Mouse (Mus musculus): ENCODE data around the gene Rbm24. TPM values are rescaled to one million over a fixed set of nuclear protein-coding genes. Genes with fewer than 3 reads are reported as not detected.
A peak's percentile ranks its signal among the peaks of the same experiment; 100 is the strongest.

Rbm24 gene
- polyA plus RNA-seq, 1 experiment: not detected

GRCm38 (mm10) chr13:46428964-46429363 is 10.7 kb downstream of the Rbm24 start:
- no peak for TF ChIP-seq GATA1 (IDR thresholded peaks at IDR 0.05; ENCODE audit: borderline replicate concordance, low read length)
- no peak for TF ChIP-seq FLI1 (IDR thresholded peaks at IDR 0.05; ENCODE audit: low read length)
- peaks cover 19% of the 10 kb centered on the region for H3K9me3 ChIP-seq
- H3K27me3 ChIP-seq (replicated peaks): peaks cover 5% of the 10 kb centered on the region
- H3K4me3 ChIP-seq (replicated peaks): no peak overlapping the region
- no peaks in the 10 kb centered on the region for H3K4me1 ChIP-seq
- no peaks in the 10 kb centered on the region for H3K36me3 ChIP-seq (replicated peaks; ENCODE audit: low read length)

GRCm38 (mm10) chr13:46429866-46430265 is 11.6 kb downstream of the Rbm24 start:
- H3K9me3 ChIP-seq: peaks cover 19% of the 10 kb centered on the region
- H3K36me3 ChIP-seq (replicated peaks; ENCODE audit: low read length): no peaks in the 10 kb centered on the region
- H3K4me3 ChIP-seq (replicated peaks): no peak overlapping the region
- H3K4me1 ChIP-seq: no peaks in the 10 kb centered on the region
- TF ChIP-seq GATA1 (IDR thresholded peaks at IDR 0.05; ENCODE audit: borderline replicate concordance, low read length) (no peak), FLI1 (IDR thresholded peaks at IDR 0.05; ENCODE audit: low read length) (no peak)
- H3K27me3 ChIP-seq (replicated peaks): peaks cover 5% of the 10 kb centered on the region

GRCm38 (mm10) chr13:46433880-46434560 is 15.8 kb downstream of the Rbm24 start:
- H3K27me3 ChIP-seq (replicated peaks): peaks cover 6% of the 10 kb centered on the region
- TF ChIP-seq FLI1 (IDR thresholded peaks at IDR 0.05; ENCODE audit: low read length) (no peak), GATA1 (IDR thresholded peaks at IDR 0.05; ENCODE audit: borderline replicate concordance, low read length) (no peak)
- no peaks in the 10 kb centered on the region for H3K36me3 ChIP-seq (replicated peaks; ENCODE audit: low read length)
- H3K9me3 ChIP-seq: peaks cover 13% of the 10 kb centered on the region
- H3K4me1 ChIP-seq: no peaks in the 10 kb centered on the region
- H3K4me3 ChIP-seq (replicated peaks): no peak overlapping the region

GRCm38 (mm10) chr13:46438960-46439359 is 20.7 kb downstream of the Rbm24 start:
- no peak overlapping the region for H3K4me3 ChIP-seq (replicated peaks)
- H3K36me3 ChIP-seq (replicated peaks; ENCODE audit: low read length): no peaks in the 10 kb centered on the region
- H3K4me1 ChIP-seq: no peaks in the 10 kb centered on the region
- TF ChIP-seq GATA1 (IDR thresholded peaks at IDR 0.05; ENCODE audit: borderline replicate concordance, low read length) (no peak), FLI1 (IDR thresholded peaks at IDR 0.05; ENCODE audit: low read length) (no peak)
- H3K27me3 ChIP-seq (replicated peaks): peaks cover 9% of the 10 kb centered on the region
- peaks cover 11% of the 10 kb centered on the region for H3K9me3 ChIP-seq

GRCm38 (mm10) chr13:46444021-46444420 is 25.8 kb downstream of the Rbm24 start:
- Histone ChIP-seq H3K36me3 (replicated peaks; ENCODE audit: low read length) (no peaks in the 10 kb centered on the region), H3K4me3 (replicated peaks) (no peak overlapping the region), H3K9me3 (peaks cover 13% of the 10 kb centered on the region), H3K4me1 (peaks cover 9% of the 10 kb centered on the region; the same call in 1 of the 2 replicates), H3K27me3 (replicated peaks) (peaks cover 3% of the 10 kb centered on the region)
- TF ChIP-seq GATA1 (IDR thresholded peaks at IDR 0.05; ENCODE audit: borderline replicate concordance, low read length) (no peak), FLI1 (IDR thresholded peaks at IDR 0.05; ENCODE audit: low read length) (no peak)

GRCm38 (mm10) chr13:46446062-46446461 is 27.8 kb downstream of the Rbm24 start:
- Histone ChIP-seq H3K4me1 (peaks cover 9% of the 10 kb centered on the region; the same call in 1 of the 2 replicates), H3K36me3 (replicated peaks; ENCODE audit: low read length) (no peaks in the 10 kb centered on the region)
- TF ChIP-seq FLI1 (IDR thresholded peaks at IDR 0.05; ENCODE audit: low read length): no peak
- no peak for TF ChIP-seq GATA1 (IDR thresholded peaks at IDR 0.05; ENCODE audit: borderline replicate concordance, low read length)

GRCm38 (mm10) chr13:46448276-46448675 is 30.0 kb downstream of the Rbm24 start:
- H3K4me1 ChIP-seq: peaks cover 9% of the 10 kb centered on the region; the same call in 1 of the 2 replicates
- no peak overlapping the region for H3K4me3 ChIP-seq (replicated peaks)
- 0 out of 2 replicates have a peak, but pooled peaks cover 7% of the 10 kb centered on the region for H3K9me3 ChIP-seq
- TF ChIP-seq FLI1 (IDR thresholded peaks at IDR 0.05; ENCODE audit: low read length) (no peak), GATA1 (IDR thresholded peaks at IDR 0.05; ENCODE audit: borderline replicate concordance, low read length) (no peak)
- peaks cover 5% of the 10 kb centered on the region for H3K27me3 ChIP-seq (replicated peaks)
- no peaks in the 10 kb centered on the region for H3K36me3 ChIP-seq (replicated peaks; ENCODE audit: low read length)

More at GRCm38 (mm10) chr13:46446062-46446461, 27.8 kb downstream of the Rbm24 start:
- Histone ChIP-seq H3K27me3 (replicated peaks) (peaks cover 3% of the 10 kb centered on the region), H3K9me3 (peaks cover 13% of the 10 kb centered on the region), H3K4me3 (replicated peaks) (no peak overlapping the region)

- no peak overlapping the region for H3K4me3 ChIP-seq (replicated peaks)
- H3K4me1 ChIP-seq: peaks cover 9% of the 10 kb centered on the region; the same call in 1 of the 2 replicates
- no peaks in the 10 kb centered on the region for H3K36me3 ChIP-seq (replicated peaks; ENCODE audit: low read length)
- TF ChIP-seq FLI1 (IDR thresholded peaks at IDR 0.05; ENCODE audit: low read length) (no peak), GATA1 (IDR thresholded peaks at IDR 0.05; ENCODE audit: borderline replicate concordance, low read length) (no peak)
- H3K9me3 ChIP-seq: 0 out of 2 replicates have a peak, but pooled peaks cover 3% of the 10 kb centered on the region
- H3K27me3 ChIP-seq (replicated peaks): peaks cover 3% of the 10 kb centered on the region
These were observed 31.7 kb downstream of the Rbm24 start for GRCm38 (mm10) chr13:46449955-46450354.

- Histone ChIP-seq H3K9me3 (0 out of 2 replicates have a peak, but pooled peaks cover 3% of the 10 kb centered on the region), H3K4me1 (peaks cover 9% of the 10 kb centered on the region; the same call in 1 of the 2 replicates), H3K4me3 (replicated peaks) (no peak overlapping the region), H3K27me3 (replicated peaks) (peaks cover 3% of the 10 kb centered on the region), H3K36me3 (replicated peaks; ENCODE audit: low read length) (no peaks in the 10 kb centered on the region)
- TF ChIP-seq FLI1 (IDR thresholded peaks at IDR 0.05; ENCODE audit: low read length) (no peak), GATA1 (IDR thresholded peaks at IDR 0.05; ENCODE audit: borderline replicate concordance, low read length) (no peak)
These were observed 32.4 kb downstream of the Rbm24 start for GRCm38 (mm10) chr13:46450623-46451022.

- Histone ChIP-seq H3K9me3 (peaks cover 3% of the 10 kb centered on the region; the same call in 1 of the 2 replicates), H3K27me3 (replicated peaks) (peaks cover 3% of the 10 kb centered on the region), H3K4me1 (peaks cover 9% of the 10 kb centered on the region; the same call in 1 of the 2 replicates), H3K4me3 (replicated peaks) (peak overlapping the region; percentile 21), H3K36me3 (replicated peaks; ENCODE audit: low read length) (no peaks in the 10 kb centered on the region)
- no peak for TF ChIP-seq FLI1 (IDR thresholded peaks at IDR 0.05; ENCODE audit: low read length)
- TF ChIP-seq GATA1 (IDR thresholded peaks at IDR 0.05; ENCODE audit: borderline replicate concordance, low read length): no peak
These were observed 33.3 kb downstream of the Rbm24 start for GRCm38 (mm10) chr13:46451548-46451947.
